Mouse (Mus musculus) heart, embryonic 14.5 days (tissue): ENCODE measurements around the gene Alg9. TPM values are rescaled to one million over a fixed set of nuclear protein-coding genes. Genes with fewer than 3 reads are reported as not detected.

Experiments used
- ATAC-seq: fragments of 200-750 bp; cut with Nextera tagmentation; 2 replicates; pipeline ENCODE4 v1.8.0; 2017; ENCODE audit warnings: low read depth, moderate TSS enrichment; ENCODE audit not compliant: insufficient number of reproducible peaks, insufficient read depth, low FRiP score
- H3K27ac ChIP-seq, 2 experiments: fragments of 200-500 bp in 1 of 2; fragments of 300-500 bp in 1 of 2; sonication (generic) in 1 of 2; replicated peaks in 1 of 2; 2 replicates each; pipeline ENCODE4 v1.5.1; 2012 to 2014; ENCODE audit warnings: low read depth in 2 of 2, low read length in 2 of 2, control low read depth in 1 of 2, mild to moderate bottlenecking in 1 of 2, mixed read lengths in 1 of 2; ENCODE audit not compliant: control insufficient read depth in 1 of 2, insufficient read depth in 1 of 2
- H3K27me3 ChIP-seq: fragments of 300-500 bp; sonication (generic); 2 replicates; pipeline ENCODE4 v1.6.1; 2014; ENCODE audit warnings: mild to moderate bottlenecking, low read length, control low read depth; ENCODE audit not compliant: control insufficient read depth, insufficient read depth
- H3K36me3 ChIP-seq: fragments of 300-500 bp; sonication (generic); 2 replicates; pipeline ENCODE4 v1.6.1; 2014; ENCODE audit warnings: mild to moderate bottlenecking, control low read depth, low read length, mixed read lengths; ENCODE audit not compliant: control insufficient read depth, insufficient read depth
- H3K4me1 ChIP-seq, 2 experiments: fragments of 200-500 bp in 1 of 2; fragments of 300-500 bp in 1 of 2; sonication (generic) in 1 of 2; 2 replicates each; pipeline ENCODE4 v1.6.1; 2012 to 2014; ENCODE audit warnings: low read length in 2 of 2, control low read depth in 1 of 2, mixed read lengths in 1 of 2; ENCODE audit not compliant: control insufficient read depth in 2 of 2, insufficient read depth in 2 of 2
- H3K4me2 ChIP-seq: fragments of 300-500 bp; sonication (generic); 2 replicates; pipeline ENCODE4 v1.6.1; 2014; ENCODE audit warnings: mild to moderate bottlenecking, low read length
- H3K4me3 ChIP-seq, 2 experiments: fragments of 200-500 bp in 1 of 2; fragments of 300-500 bp in 1 of 2; sonication (generic) in 1 of 2; 2 replicates each; pipeline ENCODE4 v1.5.1; 2012 to 2014; ENCODE audit warnings: low read length in 2 of 2, mild to moderate bottlenecking in 2 of 2, control low read depth in 1 of 2, low read depth in 1 of 2, moderate library complexity in 1 of 2; ENCODE audit not compliant: control insufficient read depth in 1 of 2, insufficient read depth in 1 of 2
- H3K9ac ChIP-seq: fragments of 300-500 bp; sonication (generic); 2 replicates; pipeline ENCODE4 v1.6.1; 2014; ENCODE audit warnings: mild to moderate bottlenecking, low read length
- H3K9me3 ChIP-seq: fragments of 300-500 bp; sonication (generic); 2 replicates; pipeline ENCODE4 v1.6.1; 2016; ENCODE audit warnings: low read length, control low read depth; ENCODE audit not compliant: control insufficient read depth
- WGBS: fragments of 180-500 bp; shearing (Covaris S2); extraction: QIAGEN DNeasy Blood & Tissue Kit; methylation state at CpG from one replicate; pipeline ENCODE4 v1.1.7; 2014; 5-methylcytosine and 5-hydroxymethylcytosine counted together
- polyA plus RNA-seq: library from polyadenylated mRNA; unstranded; fragments of >200 nt; fragmentation: Nextera tagmentation; extraction: Ambion mirVana; gene quantifications from 2 replicates; pipeline ENCODE4 v1.2.1, GENCODE M21; 2014

Alg9 gene
- polyA plus RNA-seq, 1 experiment from 2014 or later: 31.5 TPM

DNA sequence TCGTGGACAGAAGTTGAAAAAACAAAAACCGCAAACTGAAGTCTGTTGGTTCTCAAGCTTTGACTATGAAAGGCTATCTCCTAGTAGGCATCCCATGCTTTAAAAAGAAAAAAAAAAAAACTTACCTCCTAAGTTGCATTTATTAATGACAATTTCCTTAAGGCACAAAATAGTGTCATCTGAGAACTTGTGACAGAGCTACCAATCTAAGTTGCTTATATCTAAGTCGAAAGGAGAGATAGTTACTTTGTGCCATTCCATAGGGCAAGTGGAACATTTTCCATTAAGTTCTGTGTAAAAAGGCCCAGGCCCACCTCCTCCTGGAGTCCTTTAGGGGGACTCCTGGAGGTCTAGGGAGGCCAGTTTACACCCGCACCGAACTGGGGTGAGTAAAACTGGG is 81.0 kb downstream of the Alg9 start:
- 64% methylated on average over 5 of the region's 5 CpGs for WGBS
- ATAC-seq: no peak
- Histone ChIP-seq H3K27ac (peak overlapping the region; percentile 62 to 78), H3K9me3 (no peaks in the 10 kb centered on the region), H3K4me3 (no peak overlapping the region), H3K4me1 (peaks cover 12 to 25% of the 10 kb centered on the region in 2 experiments), H3K27me3 (no peaks in the 10 kb centered on the region), H3K36me3 (peaks cover 22% of the 10 kb centered on the region), H3K9ac (peak overlapping the region; percentile 87; the same call in 1 of the 2 replicates), H3K4me2 (peak overlapping the region; percentile 73)

DNA sequence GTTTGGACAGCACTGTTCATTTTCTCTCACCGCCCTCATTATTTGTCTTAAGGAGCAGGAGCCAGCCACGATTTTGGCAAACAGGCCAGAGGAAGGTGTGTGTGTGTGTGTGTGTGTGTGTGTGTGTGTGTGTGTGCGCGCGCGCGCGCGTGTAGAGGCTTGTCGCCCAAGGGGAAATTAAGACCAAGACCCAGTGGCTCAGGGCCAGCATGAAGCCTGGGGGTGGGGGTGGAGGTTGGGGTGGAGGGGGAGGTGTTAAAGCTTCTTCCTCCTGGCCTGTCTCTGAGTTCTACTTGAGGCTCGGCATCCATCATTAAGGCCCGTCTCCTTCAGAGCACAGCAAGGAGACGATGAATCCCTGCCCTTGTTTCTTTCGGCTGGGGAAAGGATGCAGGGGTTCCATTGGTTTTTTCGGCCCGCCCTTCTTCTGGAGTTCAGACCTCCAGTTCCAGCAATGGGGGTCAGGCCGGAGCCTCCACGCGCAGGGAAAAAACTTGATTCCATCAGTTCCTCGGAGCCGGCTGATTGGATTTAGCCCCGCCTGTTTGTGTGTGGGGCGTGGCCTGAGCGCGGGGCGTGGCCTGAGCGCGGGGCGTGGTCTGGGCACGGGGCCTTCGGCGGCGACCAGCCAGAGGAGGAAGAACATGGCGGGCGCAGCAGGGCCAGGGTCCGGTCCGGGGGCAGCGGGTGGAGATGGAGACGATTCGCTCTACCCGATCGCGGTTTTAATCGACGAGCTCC is 81.7 kb downstream of the Alg9 start:
- peak overlapping the region; percentile 73 for H3K4me2 ChIP-seq
- H3K9ac ChIP-seq: peak overlapping the region; percentile 87
- H3K27me3 ChIP-seq: no peaks in the 10 kb centered on the region
- H3K4me1 ChIP-seq: peaks cover 9 to 21% of the 10 kb centered on the region in 2 experiments
- peak; percentile 91 for ATAC-seq
- H3K9me3 ChIP-seq: no peaks in the 10 kb centered on the region
- peaks cover 29% of the 10 kb centered on the region for H3K36me3 ChIP-seq
- WGBS: under 1% methylated on average over 45 of the region's 45 CpGs
- H3K4me3 ChIP-seq: peak overlapping the region; percentile 64 to 87
- peak overlapping the region; percentile 75 to 78 for H3K27ac ChIP-seq

DNA sequence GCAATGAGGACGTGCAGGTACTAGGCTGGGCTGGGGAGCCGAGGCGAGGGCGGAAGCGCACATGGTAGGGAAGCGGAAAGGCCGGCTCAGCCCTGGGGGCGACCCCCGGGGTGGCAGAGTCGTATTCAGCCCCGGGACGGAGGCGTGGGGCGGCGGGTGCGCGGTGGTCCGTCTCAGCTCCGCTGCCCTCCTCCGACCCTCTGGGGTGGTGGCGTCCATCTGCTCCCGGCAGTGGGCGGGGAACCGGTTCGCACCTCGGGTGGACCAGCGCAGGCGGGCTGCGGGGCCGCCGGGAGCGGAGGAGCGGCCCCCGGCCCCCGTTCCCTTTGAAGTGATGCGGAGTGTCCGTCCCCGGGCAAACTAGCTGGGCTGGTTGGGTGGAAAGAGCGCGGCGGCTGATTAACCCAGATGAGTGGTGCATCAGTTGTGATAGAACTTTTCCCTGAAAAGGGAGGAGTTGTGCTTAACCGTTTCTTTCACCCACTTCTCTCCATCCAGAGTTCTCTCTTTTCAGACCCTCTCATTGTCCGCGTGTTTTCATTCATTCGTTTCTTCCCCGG is 82.3 kb downstream of the Alg9 start:
- no peaks in the 10 kb centered on the region for H3K9me3 ChIP-seq
- H3K36me3 ChIP-seq: peaks cover 35% of the 10 kb centered on the region
- peaks cover 9 to 21% of the 10 kb centered on the region in 2 experiments for H3K4me1 ChIP-seq
- H3K4me2 ChIP-seq: peak overlapping the region; percentile 73
- H3K27me3 ChIP-seq: no peaks in the 10 kb centered on the region
- peak overlapping the region; percentile 87 for H3K9ac ChIP-seq
- peak overlapping the region; percentile 30 to 78 for H3K27ac ChIP-seq
- ATAC-seq: peak; percentile 66
- peak overlapping the region; percentile 64 to 87 for H3K4me3 ChIP-seq
- under 1% methylated on average over 43 of the region's 46 CpGs for WGBS

DNA sequence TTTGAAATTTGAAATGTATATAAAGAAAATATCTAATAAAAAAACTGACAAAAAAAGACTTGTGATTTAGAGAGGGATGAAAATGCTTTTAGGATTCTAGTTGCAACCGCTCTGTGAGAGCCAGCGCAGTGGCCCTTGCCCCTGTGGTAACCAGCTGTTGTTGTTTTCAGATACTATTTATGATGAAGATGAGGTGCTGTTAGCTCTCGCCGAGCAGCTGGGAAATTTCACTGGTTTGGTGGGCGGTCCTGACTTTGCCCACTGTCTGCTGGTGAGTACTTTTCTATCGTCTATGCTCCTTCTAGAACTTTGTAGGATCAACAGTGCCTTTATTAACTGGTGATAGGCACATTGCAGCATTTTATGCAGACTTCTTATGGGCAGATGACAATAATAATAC is 83.9 kb downstream of the Alg9 start:
- H3K9me3 ChIP-seq: no peaks in the 10 kb centered on the region
- peaks cover 4 to 13% of the 10 kb centered on the region in 2 experiments for H3K4me1 ChIP-seq
- H3K9ac ChIP-seq: no peak overlapping the region
- H3K27ac ChIP-seq: no peak overlapping the region
- no peak for ATAC-seq
- H3K4me2 ChIP-seq: no peak overlapping the region
- no peaks in the 10 kb centered on the region for H3K27me3 ChIP-seq
- WGBS: 93% methylated on average over 6 of the region's 6 CpGs
- no peak overlapping the region for H3K4me3 ChIP-seq
- peaks cover 51% of the 10 kb centered on the region for H3K36me3 ChIP-seq

DNA sequence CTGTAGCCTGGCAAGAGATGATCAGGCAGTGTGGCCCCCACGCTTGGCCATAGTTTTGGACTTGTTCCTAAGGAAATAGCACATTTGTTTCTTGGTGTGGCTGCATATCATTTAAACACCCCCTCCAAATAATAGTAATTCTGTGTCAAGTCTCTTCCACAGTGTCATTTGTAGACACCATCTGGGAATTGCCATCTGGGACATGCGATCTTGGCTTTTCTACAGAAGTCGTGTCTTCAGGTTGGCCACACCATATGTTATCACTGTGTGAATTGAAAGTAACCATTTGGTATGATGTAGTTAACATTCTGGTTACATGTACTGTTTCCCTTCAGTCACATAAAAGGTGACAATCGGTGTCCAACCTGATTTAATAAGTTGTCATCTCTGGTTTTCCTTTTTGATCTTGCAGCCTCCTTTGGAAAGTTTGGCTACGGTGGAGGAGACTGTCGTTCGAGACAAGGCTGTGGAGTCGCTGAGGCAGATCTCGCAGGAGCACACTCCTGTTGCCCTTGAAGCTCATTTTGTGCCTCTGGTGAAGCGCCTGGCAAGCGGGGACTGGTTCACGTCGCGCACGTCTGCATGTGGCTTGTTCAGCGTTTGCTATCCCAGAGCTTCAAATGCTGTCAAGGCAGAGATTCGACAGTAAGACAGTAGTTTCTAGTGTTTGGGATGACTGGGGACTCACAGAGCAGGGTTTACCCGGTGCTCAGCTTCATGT is 86.5 kb downstream of the Alg9 start:
- peaks cover 64% of the 10 kb centered on the region for H3K36me3 ChIP-seq
- H3K4me2 ChIP-seq: no peak overlapping the region
- WGBS: 90% methylated on average over 18 of the region's 18 CpGs
- peaks cover 10 to 30% of the 10 kb centered on the region in 2 experiments for H3K4me1 ChIP-seq
- no peak overlapping the region for H3K9ac ChIP-seq
- no peak for ATAC-seq
- no peak overlapping the region for H3K27ac ChIP-seq
- H3K4me3 ChIP-seq: no peak overlapping the region
- no peaks in the 10 kb centered on the region for H3K27me3 ChIP-seq
- H3K9me3 ChIP-seq: no peaks in the 10 kb centered on the region

DNA sequence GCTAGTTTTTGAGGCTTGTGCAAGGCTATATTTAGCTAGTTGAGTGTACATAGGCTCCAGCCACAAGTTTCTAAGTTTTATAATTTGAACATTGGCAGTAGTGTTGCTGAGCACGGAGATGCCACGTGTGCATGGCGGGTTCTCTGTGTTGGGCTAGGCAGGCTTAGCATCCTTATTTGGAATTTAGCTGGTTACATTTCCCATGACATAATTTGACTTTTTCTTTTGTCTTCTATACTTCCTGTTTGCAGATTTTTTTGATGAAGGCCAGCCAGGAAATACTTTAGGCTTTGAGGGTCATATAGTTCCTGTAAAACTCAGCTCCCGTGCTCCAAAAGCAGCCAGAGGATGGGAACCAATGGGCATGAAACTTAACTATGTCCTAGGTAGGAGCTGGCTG is 89.0 kb downstream of the Alg9 start:
- no peak for ATAC-seq
- WGBS: 77% methylated on average over 4 of the region's 4 CpGs
- H3K27me3 ChIP-seq: no peaks in the 10 kb centered on the region
- peaks cover 88% of the 10 kb centered on the region for H3K36me3 ChIP-seq
- H3K9me3 ChIP-seq: no peaks in the 10 kb centered on the region
- H3K27ac ChIP-seq: peak overlapping the region in 1 of 2 experiments; percentile 89; a peak in 1 of 4 replicates
- no peak overlapping the region for H3K4me2 ChIP-seq
- peaks cover 9 to 23% of the 10 kb centered on the region in 2 experiments for H3K4me1 ChIP-seq
- H3K4me3 ChIP-seq: no peak overlapping the region
- H3K9ac ChIP-seq: no peak overlapping the region

DNA sequence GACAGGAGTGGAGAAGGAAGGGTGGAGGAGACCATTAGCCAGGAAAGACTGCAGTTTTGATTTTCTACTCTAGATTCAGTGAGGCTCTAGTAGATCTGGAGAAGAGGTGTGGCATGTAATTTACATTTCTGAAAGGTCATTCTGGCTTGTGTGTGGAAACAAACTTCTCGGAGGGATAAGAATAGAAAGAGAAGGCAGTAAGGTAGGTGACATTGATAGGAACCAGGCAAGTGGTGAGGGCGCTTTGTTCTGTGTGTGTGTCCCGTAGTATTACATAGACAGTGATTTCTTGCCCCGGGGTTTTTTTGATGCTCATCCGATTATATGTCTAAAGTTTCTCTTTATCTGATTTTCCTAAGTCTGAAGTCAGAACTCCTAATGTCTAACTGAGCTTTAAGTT is 90.1 kb downstream of the Alg9 start:
- H3K4me2 ChIP-seq: peak overlapping the region; percentile 53
- no peak overlapping the region for H3K4me3 ChIP-seq
- H3K9me3 ChIP-seq: no peaks in the 10 kb centered on the region
- 40% methylated on average over 5 of the region's 5 CpGs for WGBS
- peaks cover 85% of the 10 kb centered on the region for H3K36me3 ChIP-seq
- peak; percentile 76 for ATAC-seq
- H3K27ac ChIP-seq: peak overlapping the region; percentile 89 to 95
- peaks cover 9 to 23% of the 10 kb centered on the region in 2 experiments for H3K4me1 ChIP-seq
- H3K27me3 ChIP-seq: no peaks in the 10 kb centered on the region
- H3K9ac ChIP-seq: 0 out of 2 replicates have a peak overlapping the region, but pooled peaks have one; percentile 38
